Mouse (Mus musculus) G1E-ER4 (cell line): ENCODE results near the gene Rpl4. TPM values are rescaled to one million over a fixed set of nuclear protein-coding genes. Genes with fewer than 3 reads are reported as not detected.

Experiments used
- GATA1 ChIP-seq: IDR thresholded peaks from one replicate; pipeline ENCODE4 v1.8.0; 2012; ENCODE audit warnings: low read length, inconsistent platforms
- polyA plus RNA-seq: library from polyadenylated mRNA; stranded (reverse); fragments of >175 nt; gene quantifications from 2 replicates; pipeline ENCODE4 v1.2.3, GENCODE M21; 2012

Gene Rpl4
- polyA plus RNA-seq, 1 experiment = 240 TPM

GRCm38 (mm10) chr9:64193879-64194278, 20.7 kb downstream of the Rpl4 start:
- no peak for TF ChIP-seq GATA1

GRCm38 (mm10) chr9:64195554-64195953, 22.4 kb downstream of the Rpl4 start:
- TF ChIP-seq GATA1 = no peak

- no peak for TF ChIP-seq GATA1
Measured at GRCm38 (mm10) chr9:64197524-64197923, 24.3 kb downstream of the Rpl4 start.

GRCm38 (mm10) chr9:64198068-64198762, 25.0 kb downstream of the Rpl4 start:
- TF ChIP-seq GATA1 = no peak

- no peak for TF ChIP-seq GATA1
Measured at GRCm38 (mm10) chr9:64199897-64200296, 26.7 kb downstream of the Rpl4 start.

- no peak for TF ChIP-seq GATA1
Measured at GRCm38 (mm10) chr9:64202331-64202730, 29.2 kb downstream of the Rpl4 start.

GRCm38 (mm10) chr9:64202866-64203265, 29.7 kb downstream of the Rpl4 start:
- no peak for TF ChIP-seq GATA1

- TF ChIP-seq GATA1 = no peak
Measured at GRCm38 (mm10) chr9:64207509-64208084, 34.4 kb downstream of the Rpl4 start.

GRCm38 (mm10) chr9:64214452-64214851, 41.3 kb downstream of the Rpl4 start:
- TF ChIP-seq GATA1 = no peak

- no peak for TF ChIP-seq GATA1
Measured at GRCm38 (mm10) chr9:64216090-64216489, 42.9 kb downstream of the Rpl4 start.

GRCm38 (mm10) chr9:64216641-64217040, 43.5 kb downstream of the Rpl4 start:
- no peak for TF ChIP-seq GATA1

GRCm38 (mm10) chr9:64217887-64218286, 44.7 kb downstream of the Rpl4 start:
- no peak for TF ChIP-seq GATA1

- TF ChIP-seq GATA1 = no peak
Measured at GRCm38 (mm10) chr9:64219305-64219704, 46.1 kb downstream of the Rpl4 start.

GRCm38 (mm10) chr9:64219772-64220420, 46.7 kb downstream of the Rpl4 start:
- no peak for TF ChIP-seq GATA1

GRCm38 (mm10) chr9:64220603-64221002, 47.4 kb downstream of the Rpl4 start:
- no peak for TF ChIP-seq GATA1

- TF ChIP-seq GATA1 = no peak
Measured at GRCm38 (mm10) chr9:64221480-64221879, 48.3 kb downstream of the Rpl4 start.

GRCm38 (mm10) chr9:64222098-64222497, 48.9 kb downstream of the Rpl4 start:
- TF ChIP-seq GATA1 = no peak
